Mouse (Mus musculus): ENCODE data around the gene Numa1. TPM values are rescaled to one million over a fixed set of nuclear protein-coding genes. Genes with fewer than 3 reads are reported as not detected.

Gene Numa1
- polyA plus RNA-seq, 1 experiment = 71.8 TPM

GRCm38 (mm10) chr7:102062203-102062602 lies 128.3 kb downstream of the Numa1 start:
- H3K27ac ChIP-seq (ENCODE audit: insufficient read depth, low read depth, low read length) = no peak overlapping the region
- DNase-seq = no peak
- no peaks in the 10 kb centered on the region for H3K27me3 ChIP-seq (replicated peaks; ENCODE audit: control insufficient read depth, insufficient read depth, low read length)
- no peaks in the 10 kb centered on the region for H3K36me3 ChIP-seq (ENCODE audit: control insufficient read depth, insufficient read depth, low read length)
- TF ChIP-seq CTCF (conservative IDR thresholded peaks at IDR 0.05; ENCODE audit: insufficient read depth, insufficient read length, low read depth, low read length) (no peak), POLR2A (IDR thresholded peaks at IDR 0.05; ENCODE audit: low read depth, low read length) (no peak)
- H3K4me3 ChIP-seq (ENCODE audit: insufficient read depth, low read depth, low read length) = no peak overlapping the region
- 19% methylated on average over 1 of the region's 1 CpGs for WGBS
- peaks cover 2% of the 10 kb centered on the region; the same call in 1 of the 2 replicates for H3K4me1 ChIP-seq (ENCODE audit: control insufficient read depth, insufficient read depth, low read length)

GRCm38 (mm10) chr7:102063891-102064290 lies 130.0 kb downstream of the Numa1 start:
- Histone ChIP-seq H3K36me3 (ENCODE audit: control insufficient read depth, insufficient read depth, low read length) (no peaks in the 10 kb centered on the region), H3K27ac (ENCODE audit: insufficient read depth, low read depth, low read length) (no peak overlapping the region), H3K27me3 (replicated peaks; ENCODE audit: control insufficient read depth, insufficient read depth, low read length) (no peaks in the 10 kb centered on the region), H3K4me3 (ENCODE audit: insufficient read depth, low read depth, low read length) (no peak overlapping the region), H3K4me1 (ENCODE audit: control insufficient read depth, insufficient read depth, low read length) (peaks cover 2% of the 10 kb centered on the region; the same call in 1 of the 2 replicates)
- DNase-seq = no peak
- 64% methylated on average over 9 of the region's 9 CpGs for WGBS
- TF ChIP-seq POLR2A (IDR thresholded peaks at IDR 0.05; ENCODE audit: low read depth, low read length) (no peak), CTCF (conservative IDR thresholded peaks at IDR 0.05; ENCODE audit: insufficient read depth, insufficient read length, low read depth, low read length) (no peak)

Other genes starting within 250 kb of the Numa1 start
- 0.20 TPM in 1 of 2 replicates, not detected in the other for gene Phox2a, start 115.8 kb upstream of the Numa1 start, polyA plus RNA-seq (2012; rRNA removed)
- 62.1 and 81.3 TPM in 2 replicates for gene Inppl1, start 95.9 kb upstream of the Numa1 start, polyA plus RNA-seq (2012; rRNA removed)
- gene Folr2, start 76.9 kb upstream of the Numa1 start, polyA plus RNA-seq (2012; rRNA removed) = 11.2 and 11.7 TPM in 2 replicates
- 40.2 and 42.6 TPM in 2 replicates for gene Anapc15, start 70.4 kb upstream of the Numa1 start, polyA plus RNA-seq (2012; rRNA removed)
- 942 and 1,044 TPM in 2 replicates for gene Folr1, start 63.3 kb upstream of the Numa1 start, polyA plus RNA-seq (2012; rRNA removed)
- 255 and 267 TPM in 2 replicates for gene Lamtor1, start 28.2 kb upstream of the Numa1 start, polyA plus RNA-seq (2012; rRNA removed)
- gene Tomt, start 27.8 kb upstream of the Numa1 start, polyA plus RNA-seq (2012; rRNA removed) = 0.09 and 0.14 TPM in 2 replicates
- gene Lrrc51, start 216 bp upstream of the Numa1 start, polyA plus RNA-seq (2012; rRNA removed) = 19.6 and 21.6 TPM in 2 replicates
- 18.9 and 22.9 TPM in 2 replicates for gene Il18bp, start 84.6 kb downstream of the Numa1 start, polyA plus RNA-seq (2012; rRNA removed)
- gene Rnf121, start 131.4 kb downstream of the Numa1 start, polyA plus RNA-seq (2012; rRNA removed) = 42.7 and 43.8 TPM in 2 replicates
- 12.3 and 13.2 TPM in 2 replicates for gene Xndc1, start 131.4 kb downstream of the Numa1 start, polyA plus RNA-seq (2012; rRNA removed)
- 1.8 and 2.5 TPM in 2 replicates for gene Xntrpc, start 131.6 kb downstream of the Numa1 start, polyA plus RNA-seq (2012; rRNA removed)
- not detected in 2 replicates for gene Trpc2, start 149.0 kb downstream of the Numa1 start, polyA plus RNA-seq (2012; rRNA removed)
- gene Art1, start 167.6 kb downstream of the Numa1 start, polyA plus RNA-seq (2012; rRNA removed) = 0.08 and 3.8 TPM in 2 replicates
- gene Art5, start 175.4 kb downstream of the Numa1 start, polyA plus RNA-seq (2012; rRNA removed) = 0.15 and 0.33 TPM in 2 replicates
- gene Chrna10, start 182.7 kb downstream of the Numa1 start, polyA plus RNA-seq (2012; rRNA removed) = 0.03 TPM in 1 of 2 replicates, not detected in the other